ENCODE assay signal across 20 mouse cellular contexts in the genomic region with DNA sequence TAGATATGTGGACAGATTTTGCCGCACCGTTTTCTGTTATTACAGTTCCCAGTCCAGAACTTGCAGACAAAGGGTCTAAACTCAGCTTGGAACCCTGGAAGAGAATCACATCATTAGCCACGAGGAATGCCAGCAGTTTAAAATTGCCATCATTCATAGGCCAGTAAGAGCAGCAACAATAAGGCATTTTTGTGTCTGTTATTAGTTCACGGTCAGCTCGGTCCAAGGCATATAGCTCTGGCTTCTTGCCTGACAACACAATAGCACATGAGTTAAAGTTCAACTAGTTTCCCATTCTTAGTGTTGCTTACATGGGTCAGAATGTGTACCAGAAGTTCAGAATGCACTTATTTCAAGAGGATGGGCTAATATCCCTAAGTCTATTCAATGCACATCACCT.
"Had no signal": no experiment of that assay in that cellular context is flagged by ENCODE, and none has a peak within 500 bp of the region (broad histone marks: within the 10 kb centered on the region; RNA-seq: fewer than 3 reads in every experiment).

No protein-coding gene starts in this region.

- H3K36me3 ChIP-seq: limb, embryonic 12.5 days; limb, embryonic 15.5 days; neural tube, embryonic 15.5 days had no signal

- DNase-seq: kidney, adult 9 months; kidney, postnatal 36 days; liver, postnatal 0 days; lung, embryonic 14.5 days; right cerebral cortex, adult 18-20 months; right cerebral cortex, postnatal 14 days; right cerebral cortex, postnatal 4 days; thymus, adult 2 months; thymus, postnatal 14 days; thymus, postnatal 4 days had no signal

- ATAC-seq: intestine, postnatal 0 days; liver, postnatal 0 days; lung, postnatal 0 days had no signal

- H3K9me3 ChIP-seq: limb, embryonic 12.5 days; limb, embryonic 15.5 days; neural tube, embryonic 15.5 days had no signal

- H3K27me3 ChIP-seq: limb, embryonic 12.5 days; limb, embryonic 15.5 days had no signal

- H3K4me1 ChIP-seq: limb, embryonic 15.5 days had no signal

- H3K4me3 ChIP-seq: limb, embryonic 12.5 days; limb, embryonic 15.5 days; myocyte had no signal

- H3K4me2 ChIP-seq: limb, embryonic 12.5 days; limb, embryonic 15.5 days; liver, embryonic 11.5 days; lung, embryonic 14.5 days had no signal

- H3K9ac ChIP-seq: limb, embryonic 12.5 days; limb, embryonic 15.5 days; liver, embryonic 14.5 days; liver, postnatal 0 days; lung, embryonic 14.5 days; neural tube, embryonic 15.5 days had no signal

- H3K27ac ChIP-seq: limb, embryonic 12.5 days; limb, embryonic 15.5 days; liver, embryonic 14.5 days; macrophage; neural tube, embryonic 15.5 days; stomach, postnatal 0 days had no signal
